Mouse (Mus musculus): ENCODE measurements around the gene Siglech.
A peak's percentile ranks its signal among the peaks of the same experiment; 100 is the strongest.

Siglech gene

GRCm38 (mm10) chr7:55767926-55768325, at the start of gene Siglech:
TSS of gene Siglech (plus strand) at chr7:55768178.
- no peak for DNase-seq (ENCODE audit: inconsistent age in 2 of 2, low spot score in 1 of 2)

DNA sequence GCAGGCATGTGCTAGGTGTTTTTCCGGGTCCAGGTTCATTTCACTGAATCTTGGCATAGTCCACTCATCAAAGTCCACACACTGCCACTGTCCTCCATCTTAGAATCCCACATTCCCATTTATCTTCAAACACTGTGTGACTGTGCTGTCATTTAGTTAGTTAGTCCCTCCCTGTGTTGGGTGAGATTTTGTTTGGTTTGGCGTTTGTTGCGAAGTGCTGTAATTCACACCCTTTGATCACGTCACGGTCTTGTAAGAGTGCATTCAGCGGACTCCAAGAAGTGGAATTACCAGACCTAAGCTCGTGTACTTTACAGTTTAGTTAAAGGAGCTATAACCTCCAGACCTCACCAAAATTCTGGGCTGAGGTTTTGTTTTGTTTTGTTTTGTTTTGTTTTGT, 45.3 kb upstream of the Siglech start:
- no peak for DNase-seq (ENCODE audit: inconsistent age in 2 of 2, low spot score in 1 of 2)

DNA sequence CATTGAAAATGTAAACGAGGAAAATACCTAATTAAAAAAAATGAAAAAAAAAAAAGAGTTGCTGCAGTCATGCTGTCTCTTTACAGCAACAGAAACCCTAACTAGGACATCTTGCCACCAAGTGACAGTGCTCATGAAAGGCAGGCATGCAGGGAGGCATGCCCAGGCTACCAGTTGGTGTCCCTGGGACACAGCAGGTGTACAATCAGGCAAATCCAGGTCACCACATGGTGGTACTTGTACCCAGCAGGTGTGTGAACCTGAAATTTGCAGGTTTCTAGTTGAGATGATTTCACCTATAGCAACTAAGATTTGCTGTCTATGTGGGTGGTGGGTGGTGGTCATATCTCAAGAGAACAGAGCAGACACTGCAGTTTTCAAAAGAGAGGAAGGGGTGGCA, 39.1 kb upstream of the Siglech start:
- DNase-seq (ENCODE audit: inconsistent age in 2 of 2, low spot score in 1 of 2) = no peak

DNA sequence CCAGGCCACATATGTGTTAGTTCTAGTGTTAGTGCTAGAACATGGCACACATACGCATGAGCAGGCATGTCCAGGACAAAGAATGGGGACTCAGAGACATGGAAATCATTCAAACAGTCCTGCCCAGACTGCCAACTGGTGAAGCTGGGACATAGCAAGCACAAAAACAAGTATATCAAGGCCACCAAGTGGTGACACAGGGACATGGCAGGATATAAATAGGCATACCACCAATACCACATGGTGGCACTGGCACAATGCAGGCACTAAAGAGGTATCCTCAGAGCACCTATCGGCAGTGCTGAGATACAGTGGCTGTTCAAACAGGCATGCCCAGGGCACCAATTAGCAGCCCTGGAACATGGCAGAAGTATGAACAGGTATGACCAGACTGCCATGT, 33.5 kb upstream of the Siglech start:
- DNase-seq (ENCODE audit: inconsistent age in 2 of 2, low spot score in 1 of 2) = peak in 1 of 2 experiments; percentile 24

DNA sequence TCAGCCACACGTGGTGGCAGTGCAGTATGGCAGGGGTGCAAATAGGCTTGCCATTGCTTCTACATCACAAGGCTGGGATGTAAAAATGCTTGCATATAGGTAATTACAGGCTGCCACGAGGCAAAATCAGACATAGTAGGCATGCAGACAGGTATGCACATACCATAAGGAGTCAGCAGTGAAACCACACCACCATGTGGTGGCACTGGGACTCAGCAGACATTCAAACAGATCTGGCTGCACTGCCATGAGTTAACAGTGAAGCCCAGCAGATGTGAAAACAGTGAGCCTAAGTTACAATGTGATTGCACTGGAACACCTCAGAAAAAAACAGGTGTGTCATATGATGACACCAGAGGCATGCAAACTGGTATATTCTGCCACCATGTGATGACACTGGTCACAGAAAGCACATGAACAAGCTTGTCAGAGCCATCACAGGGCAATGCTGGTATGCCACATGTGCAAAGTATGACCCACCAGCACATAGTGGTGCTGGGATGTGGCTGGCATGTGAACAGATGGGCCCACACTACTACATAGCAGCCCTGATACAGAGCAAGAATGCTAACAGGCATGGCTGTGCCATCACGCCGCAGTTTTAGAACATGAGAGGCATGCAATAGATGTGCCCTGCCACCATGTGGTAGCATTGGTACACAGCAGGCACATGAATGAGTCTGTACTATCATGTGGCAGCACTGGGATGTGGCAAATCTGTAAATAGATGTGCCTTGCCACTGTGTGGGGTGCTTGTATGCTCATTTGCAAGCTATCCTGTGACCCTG, 30.7 kb upstream of the Siglech start:
- DNase-seq (ENCODE audit: inconsistent age in 2 of 2, low spot score in 1 of 2) = peak; percentile 47 to 79

- no peak for DNase-seq (ENCODE audit: inconsistent age in 2 of 2, low spot score in 1 of 2)
Observed at GRCm38 (mm10) chr7:55743614-55744267, 24.2 kb upstream of the Siglech start.

- DNase-seq (ENCODE audit: inconsistent age in 2 of 2, low spot score in 1 of 2) = peak; percentile 30 to 45
Observed at GRCm38 (mm10) chr7:55744566-55745220, 23.3 kb upstream of the Siglech start.

DNA sequence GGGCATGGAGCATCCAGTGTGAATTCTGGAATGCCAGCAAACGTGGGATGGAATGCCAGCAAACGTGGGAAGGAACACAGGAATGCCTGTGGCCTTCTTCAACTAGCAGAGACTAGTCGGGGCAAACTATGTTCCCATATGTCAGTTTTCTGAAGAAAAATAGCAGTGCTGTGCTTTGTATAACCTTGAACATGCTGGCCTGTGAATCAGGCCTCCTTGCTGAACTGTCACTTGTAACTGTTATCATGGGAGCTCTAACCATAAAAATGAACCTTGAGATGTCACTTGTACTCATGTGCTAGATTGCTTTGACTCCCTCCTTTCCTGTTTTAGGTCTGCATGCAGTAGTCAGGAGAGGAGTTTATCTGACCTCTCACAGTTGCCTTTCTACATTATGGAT, 17.1 kb upstream of the Siglech start:
- peak; percentile 51 to 66 for DNase-seq (ENCODE audit: inconsistent age in 2 of 2, low spot score in 1 of 2)

- DNase-seq (ENCODE audit: inconsistent age in 2 of 2, low spot score in 1 of 2) = no peak
Observed at GRCm38 (mm10) chr7:55759346-55759745, 8.6 kb upstream of the Siglech start.

DNA sequence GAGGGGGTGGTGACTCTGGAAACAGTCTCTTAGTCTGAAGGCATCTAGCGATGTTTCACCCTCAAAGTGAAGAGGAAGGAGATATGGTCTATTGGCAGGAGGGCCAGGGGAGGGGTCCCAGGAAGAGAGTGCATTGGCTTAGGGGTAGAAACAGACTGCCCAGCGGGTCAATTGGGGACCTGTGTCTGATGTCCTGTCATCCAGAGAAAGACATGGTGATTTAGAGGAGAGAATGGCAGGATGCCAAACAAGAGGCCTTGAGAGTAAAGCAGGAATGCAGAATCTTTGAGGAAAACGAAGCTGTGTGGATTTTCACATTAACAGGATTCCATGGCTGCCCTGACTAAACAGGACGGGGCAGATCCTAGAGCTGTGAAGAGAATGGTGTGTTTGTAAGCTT, 12.0 kb downstream of the Siglech start:
- DNase-seq (ENCODE audit: inconsistent age in 2 of 2, low spot score in 1 of 2) = peak in 1 of 2 experiments; percentile 63

DNA sequence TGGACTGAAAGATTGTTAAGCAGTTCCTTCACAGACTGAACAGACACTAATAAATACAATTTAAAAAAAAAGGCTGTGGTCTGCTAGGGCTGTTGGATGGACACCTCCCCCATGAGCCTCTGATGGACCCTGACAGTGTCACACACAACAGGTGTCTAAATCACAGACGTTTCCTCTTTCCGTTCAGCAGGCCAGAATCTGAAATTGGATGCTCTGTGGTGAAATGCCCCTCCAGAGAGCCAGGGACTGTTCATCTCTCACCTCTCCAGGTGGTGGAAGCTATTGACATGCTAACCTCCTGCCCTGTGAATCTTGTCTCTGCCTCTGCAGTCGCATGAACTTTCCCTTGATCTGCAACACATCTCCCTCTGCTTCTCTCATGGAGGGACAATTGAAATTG, 14.5 kb downstream of the Siglech start:
- no peak for DNase-seq (ENCODE audit: inconsistent age in 2 of 2, low spot score in 1 of 2)

DNA sequence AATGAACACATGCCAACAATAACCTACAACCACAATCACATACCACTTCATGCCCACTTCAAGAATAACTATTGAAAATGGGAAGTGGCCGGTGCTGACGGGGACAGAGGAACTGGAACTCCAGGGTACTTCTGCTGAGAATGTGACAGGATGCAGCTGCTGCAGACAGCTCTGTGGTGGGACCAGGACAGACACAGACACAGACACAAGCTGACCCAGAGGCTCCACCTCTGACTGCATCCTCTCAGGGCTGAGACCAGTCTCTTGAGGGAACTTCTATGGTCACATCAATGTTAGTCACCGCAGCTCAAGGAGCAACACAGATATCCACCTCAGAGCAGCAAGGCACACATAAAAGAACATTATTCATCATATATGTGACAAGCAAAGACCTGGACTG, 16.6 kb downstream of the Siglech start:
- DNase-seq (ENCODE audit: inconsistent age in 2 of 2, low spot score in 1 of 2) = peak in 1 of 2 experiments; percentile 38

GRCm38 (mm10) chr7:55790586-55790985, 22.6 kb downstream of the Siglech start:
- peak; percentile 66 to 82 for DNase-seq (ENCODE audit: inconsistent age in 2 of 2, low spot score in 1 of 2)

GRCm38 (mm10) chr7:55792280-55792679, 24.3 kb downstream of the Siglech start:
- DNase-seq (ENCODE audit: inconsistent age in 2 of 2, low spot score in 1 of 2) = no peak

DNA sequence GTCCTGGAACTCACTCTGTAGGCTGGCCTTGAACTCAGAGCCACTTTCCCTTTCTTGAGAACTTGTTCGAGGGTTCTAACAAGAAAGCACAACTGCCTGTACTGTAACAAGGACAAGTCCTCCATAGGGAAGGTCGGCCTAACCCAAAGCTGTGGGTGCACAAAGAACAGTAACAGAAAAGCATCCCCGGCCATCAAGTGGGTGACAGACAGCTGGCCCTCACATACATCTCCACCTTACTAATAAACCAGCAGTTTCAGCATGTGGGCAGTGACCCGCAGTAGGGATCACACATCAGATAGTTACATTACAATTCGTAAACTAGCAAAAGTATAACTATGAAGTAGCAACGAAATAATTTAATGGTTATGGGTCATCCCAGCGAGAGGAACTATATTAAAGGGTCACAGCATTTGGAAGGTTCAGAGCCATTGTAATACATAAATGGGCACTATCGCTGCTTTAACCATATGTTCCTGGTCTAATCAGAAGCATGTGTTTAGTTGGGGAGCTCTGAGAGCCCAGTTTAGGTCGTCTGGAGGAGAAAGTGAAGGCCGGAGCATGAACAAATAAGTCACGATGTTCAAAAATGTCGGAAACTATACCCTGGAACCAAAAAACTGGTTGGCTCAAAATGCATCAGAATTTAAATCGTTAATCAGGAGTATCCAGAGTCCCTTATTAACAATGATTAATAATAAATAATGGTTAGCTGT, 25.4 kb downstream of the Siglech start:
- peak in 1 of 2 experiments; percentile 35 for DNase-seq (ENCODE audit: inconsistent age in 2 of 2, low spot score in 1 of 2)

GRCm38 (mm10) chr7:55793952-55794603, 26.1 kb downstream of the Siglech start, which contains the start of gene Tubgcp5:
TSS of gene Tubgcp5 (plus strand) at chr7:55794154.
- DNase-seq (ENCODE audit: inconsistent age in 2 of 2, low spot score in 1 of 2) = peak; percentile 97 to 98

GRCm38 (mm10) chr7:55799981-55800380, 32.0 kb downstream of the Siglech start:
- DNase-seq (ENCODE audit: inconsistent age in 2 of 2, low spot score in 1 of 2) = no peak

- no peak for DNase-seq (ENCODE audit: inconsistent age in 2 of 2, low spot score in 1 of 2)
Observed at GRCm38 (mm10) chr7:55809967-55810366, 42.0 kb downstream of the Siglech start.

DNA sequence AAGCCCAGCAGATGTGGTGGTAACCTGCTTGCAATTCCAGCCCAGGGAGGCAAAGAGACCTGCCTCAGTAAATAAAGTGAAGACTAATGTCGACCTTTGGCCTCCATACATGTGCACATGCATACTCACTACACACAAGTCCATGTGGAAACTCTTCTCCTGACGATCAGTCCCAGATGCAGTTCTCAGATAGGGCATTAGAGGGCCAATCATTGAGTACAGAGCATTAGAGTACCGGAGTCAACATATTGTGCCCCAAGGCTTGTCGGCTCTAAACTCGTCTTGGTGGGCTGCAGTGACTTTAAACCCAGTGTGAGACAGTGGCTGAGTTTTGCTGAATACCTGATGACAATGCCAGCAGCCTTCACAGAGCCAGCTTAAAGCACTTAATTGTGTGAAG, 56.5 kb downstream of the Siglech start:
- DNase-seq (ENCODE audit: inconsistent age in 2 of 2, low spot score in 1 of 2) = no peak

DNA sequence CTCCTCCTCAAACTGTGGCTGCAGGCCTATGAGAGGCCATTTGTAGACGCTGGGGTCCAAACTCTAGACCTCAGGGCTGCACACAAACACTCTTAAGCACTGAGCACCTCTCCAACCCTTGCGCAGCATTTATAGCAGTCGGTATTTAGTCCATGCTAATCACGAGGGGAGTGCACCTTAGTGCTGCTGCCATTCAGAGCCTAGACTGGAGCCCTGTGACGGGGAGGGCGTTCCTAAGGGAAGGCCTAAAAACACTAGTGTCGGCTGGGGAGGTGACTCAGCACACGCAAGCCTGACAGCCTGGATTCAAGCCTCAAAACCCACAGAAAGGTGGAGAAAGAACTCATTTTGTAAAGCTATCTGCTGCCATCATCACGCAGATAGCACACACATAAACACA, 59.6 kb downstream of the Siglech start:
- no peak for DNase-seq (ENCODE audit: inconsistent age in 2 of 2, low spot score in 1 of 2)
